In genomic region chr5:107259487-107260040, GRCm38 (mm10) we compare ENCODE assay signal across 18 mouse cellular contexts. TPM values are rescaled to one million over a fixed set of nuclear protein-coding genes. Genes with fewer than 3 reads are reported as not detected.
A peak's percentile ranks its signal among the peaks of the same experiment; 100 is the strongest.
DNase-seq lines count a peak whose midpoint lies in the region; ATAC-seq and TF ChIP-seq lines count a peak whose summit lies in the region.
"Had no signal": no experiment of that assay in that cellular context is flagged by ENCODE, and none has a peak within 500 bp of the region (broad histone marks: within the 10 kb centered on the region; RNA-seq: fewer than 3 reads in every experiment).

No protein-coding gene starts in this region.

- no peak overlapping the region for H3K27ac ChIP-seq in liver, postnatal 0 days (ENCODE audit: low read depth)
- no peak overlapping the region for H3K27ac ChIP-seq in liver, embryonic 12.5 days
- H3K27ac ChIP-seq in hindbrain, embryonic 10.5 days: no peak overlapping the region
- H3K27ac ChIP-seq: heart, embryonic 10.5 days; kidney, embryonic 15.5 days; limb, embryonic 13.5 days; lung, embryonic 15.5 days; macrophage had no signal

- WGBS in liver, postnatal 0 days (ENCODE audit: insufficient replicate concordance): 35% methylated on average over 4 of the region's 4 CpGs
- WGBS in liver, embryonic 12.5 days (ENCODE audit: insufficient replicate concordance): 33% methylated on average over 4 of the region's 4 CpGs
- 86% methylated on average over 4 of the region's 4 CpGs for WGBS in hindbrain, embryonic 10.5 days

- H3K9ac ChIP-seq in liver, postnatal 0 days (replicated peaks): no peak overlapping the region
- H3K9ac ChIP-seq in liver, embryonic 12.5 days: no peak overlapping the region
- H3K9ac ChIP-seq: kidney, embryonic 15.5 days; limb, embryonic 13.5 days; lung, embryonic 15.5 days had no signal

- no peak for TF ChIP-seq CTCF in liver, postnatal 0 days (IDR thresholded peaks at IDR 0.05; ENCODE audit: low read depth)

- DNase-seq in liver: peak; percentile 67
- DNase-seq in liver, postnatal 0 days: no peak
- peak; percentile 61 for DNase-seq in c-Kit-positive CD71-positive TER-119-negative erythroid progenitor cells, embryonic 14.5 days (ENCODE audit: low read depth)
- DNase-seq in naive thymus-derived CD4-positive, alpha-beta T cell, adult 2 months (ENCODE audit: low read depth): peak; percentile 75
- DNase-seq in frontal cortex, postnatal 36 days (ENCODE audit: low spot score in 2 of 2): no peak
- no peak for DNase-seq in hindbrain, embryonic 10.5 days (ENCODE audit: low spot score)
- no peak for DNase-seq in adrenal gland, adult 2 months
- DNase-seq: adrenal gland, postnatal 25 days; cerebellum, adult 18-20 months; gastrocnemius, postnatal 36 days; midbrain, embryonic 14.5 days had no signal

- H3K4me2 ChIP-seq in liver, postnatal 0 days (ENCODE audit: low read depth, low read length): no peak overlapping the region
- H3K4me2 ChIP-seq in liver, embryonic 12.5 days: peak overlapping the region; percentile 21
- H3K4me2 ChIP-seq: kidney, embryonic 15.5 days; limb, embryonic 13.5 days; lung, embryonic 15.5 days had no signal

- ATAC-seq in liver, postnatal 0 days: no peak
- ATAC-seq in liver, embryonic 12.5 days: peak; percentile 88
- ATAC-seq: forebrain, embryonic 14.5 days had no signal

- H3K4me3 ChIP-seq in liver, postnatal 0 days (ENCODE audit: low read depth, low read length): no peak overlapping the region
- H3K4me3 ChIP-seq in liver, embryonic 12.5 days: no peak overlapping the region
- no peak overlapping the region for H3K4me3 ChIP-seq in hindbrain, embryonic 10.5 days
- H3K4me3 ChIP-seq: heart, embryonic 10.5 days; kidney, embryonic 15.5 days; limb, embryonic 13.5 days; lung, embryonic 15.5 days had no signal

- H3K36me3 ChIP-seq in liver, postnatal 0 days (replicated peaks; ENCODE audit: insufficient read depth, low read length): no peaks in the 10 kb centered on the region
- H3K36me3 ChIP-seq in liver, embryonic 12.5 days: peaks cover 33% of the 10 kb centered on the region
- H3K36me3 ChIP-seq in hindbrain, embryonic 10.5 days: 0 out of 2 replicates have a peak, but pooled peaks cover 3% of the 10 kb centered on the region

- H3K27me3 ChIP-seq in liver, postnatal 0 days (ENCODE audit: insufficient read depth, low read length): no peaks in the 10 kb centered on the region
- H3K27me3 ChIP-seq in liver, embryonic 12.5 days (replicated peaks): no peaks in the 10 kb centered on the region
- H3K27me3 ChIP-seq in hindbrain, embryonic 10.5 days (ENCODE audit: insufficient read depth, poor library complexity, severe bottlenecking): no peaks in the 10 kb centered on the region
- H3K27me3 ChIP-seq: kidney, embryonic 15.5 days; lung, embryonic 15.5 days had no signal

- TF ChIP-seq EP300 in liver, postnatal 0 days (IDR thresholded peaks at IDR 0.05; ENCODE audit: low read depth): no peak

- no peaks in the 10 kb centered on the region for H3K9me3 ChIP-seq in liver, postnatal 0 days (ENCODE audit: low read length)
- 0 out of 2 replicates have a peak, but pooled peaks cover 4% of the 10 kb centered on the region for H3K9me3 ChIP-seq in liver, embryonic 12.5 days (replicated peaks)
- peaks cover 8% of the 10 kb centered on the region; the same call in 1 of the 2 replicates for H3K9me3 ChIP-seq in hindbrain, embryonic 10.5 days
- H3K9me3 ChIP-seq: heart, embryonic 10.5 days; limb, embryonic 13.5 days; lung, embryonic 15.5 days had no signal

- no peaks in the 10 kb centered on the region for H3K4me1 ChIP-seq in liver, postnatal 0 days (ENCODE audit: insufficient read depth)
- peaks cover 48% of the 10 kb centered on the region for H3K4me1 ChIP-seq in liver, embryonic 12.5 days
- H3K4me1 ChIP-seq in hindbrain, embryonic 10.5 days (replicated peaks): no peaks in the 10 kb centered on the region

RNA-seq across cellular contexts. Expression of gene Tgfbr3, which starts 29.9 kb away (rescaled TPM):
- polyA plus RNA-seq in liver, postnatal 0 days (2015; fragmentation: Nextera tagmentation; extraction: Ambion mirVana): 3.8 and 4.4 TPM in 2 replicates
- 18.4 and 19.2 TPM in 2 replicates for polyA plus RNA-seq in liver, embryonic 12.5 days (2016; fragmentation: Nextera tagmentation; extraction: Ambion mirVana)
- 8.3 and 11.1 TPM in 2 replicates for polyA plus RNA-seq in hindbrain, embryonic 10.5 days (2016; fragmentation: Nextera tagmentation; extraction: Ambion mirVana)
- 100 to 1,000 TPM; 206 to 233 TPM for total RNA-seq in adrenal gland, adult 2 months (2021)
- polyA plus RNA-seq in adrenal gland, adult 2 months (2012; rRNA removed): 133 and 171 TPM in 2 replicates

Comparison
In these comparisons a context has a peak if more than half of its experiments do, and no peak if none do; other contexts are left out.
1. DNase-seq: peak in liver (single experiment), c-Kit-positive CD71-positive TER-119-negative erythroid progenitor cells, embryonic 14.5 days (single experiment) and naive thymus-derived CD4-positive, alpha-beta T cell, adult 2 months (single experiment); none in liver, postnatal 0 days (single experiment), frontal cortex, postnatal 36 days (0 of 2), hindbrain, embryonic 10.5 days (single experiment) and adrenal gland, adult 2 months (single experiment).